Mouse (Mus musculus): ENCODE measurements at regions not wholly inside any gene's neighbourhood (a gene's known extent, or its start where the extent isn't known, plus 50 kb on each side); places are given as distances from the start of the nearest gene placed in this dataset.

GRCm38 (mm10) chr3:156199749-156200467, 361.7 kb upstream of the Negr1 start:
- in situ Hi-C loops (cut with MboI; ENCODE audit: low pct_ligation_motif_present, low pct_unique_long_range_greater_than_20kb, low sequenced_read_pairs) = no loop called here
- no peak for DNase-seq (ENCODE audit: extremely low read depth)
- Histone ChIP-seq H3K79me2 (replicated peaks; ENCODE audit: control insufficient read depth, extremely low read depth, insufficient read depth, poor library complexity, severe bottlenecking) (no peaks in the 10 kb centered on the region), H3K4me1 (ENCODE audit: control insufficient read depth in 1 of 2, insufficient read depth in 2 of 2) (peaks cover 0 to 11% of the 10 kb centered on the region in 2 experiments; a peak in 1 of 4 replicates), H3K9me3 (replicated peaks; ENCODE audit: low read length) (peaks cover 12% of the 10 kb centered on the region), H3K4me3 (replicated peaks in 1 of 3; ENCODE audit: low read depth in 2 of 3, low read length in 2 of 3, poor library complexity in 1 of 3) (no peak overlapping the region), H3K27ac (ENCODE audit: insufficient read depth, low read depth) (no peak overlapping the region), H3K27me3 (replicated peaks) (no peaks in the 10 kb centered on the region), H3K36me3 (replicated peaks in 1 of 2; ENCODE audit: control insufficient read depth in 1 of 2, insufficient read depth in 1 of 2, low read length in 1 of 2) (no peaks in the 10 kb centered on the region), H3K9ac (ENCODE audit: insufficient read depth, low read depth) (no peak overlapping the region), H3K4me2 (ENCODE audit: insufficient read depth, low read depth, poor library complexity, severe bottlenecking) (no peak overlapping the region)
- dilution Hi-C loops (cut with MboI; ENCODE audit: extremely low pct_ligation_motif_present, extremely low pct_unique_long_range_greater_than_20kb, low sequenced_read_pairs) = no loop called here
- TF ChIP-seq TCF12 (IDR thresholded peaks at IDR 0.05; ENCODE audit: low read depth, low read length) = no peak
- TF ChIP-seq GABPA (IDR thresholded peaks at IDR 0.05; ENCODE audit: insufficient replicate concordance, low read depth, low read length) = no peak

GRCm38 (mm10) chr3:156205246-156205645, 356.3 kb upstream of the Negr1 start:
- in situ Hi-C loops (cut with MboI; ENCODE audit: low pct_ligation_motif_present, low pct_unique_long_range_greater_than_20kb, low sequenced_read_pairs) = no loop called here
- TF ChIP-seq PAX5 (IDR thresholded peaks at IDR 0.05; ENCODE audit: low read length) (no peak), MXI1 (IDR thresholded peaks at IDR 0.05; ENCODE audit: low read depth, low read length) (no peak), ZNF384 (IDR thresholded peaks at IDR 0.05; ENCODE audit: low read depth, low read length) (no peak), MEF2A (IDR thresholded peaks at IDR 0.05; ENCODE audit: borderline replicate concordance, low read depth, low read length) (no peak), ZMIZ1 (IDR thresholded peaks at IDR 0.05; ENCODE audit: low read depth, low read length) (no peak), NRF1 (IDR thresholded peaks at IDR 0.05; ENCODE audit: low read depth, low read length) (no peak), JUND (conservative IDR thresholded peaks at IDR 0.05; ENCODE audit: low read depth, low read length) (no peak)
- dilution Hi-C loops (cut with MboI; ENCODE audit: extremely low pct_ligation_motif_present, extremely low pct_unique_long_range_greater_than_20kb, low sequenced_read_pairs) = no loop called here

GRCm38 (mm10) chr3:156208420-156208819, 353.2 kb upstream of the Negr1 start:
- dilution Hi-C loops (cut with MboI; ENCODE audit: extremely low pct_ligation_motif_present, extremely low pct_unique_long_range_greater_than_20kb, low sequenced_read_pairs) (no loop called here), in situ Hi-C loops (cut with MboI; ENCODE audit: low pct_ligation_motif_present, low pct_unique_long_range_greater_than_20kb, low sequenced_read_pairs) (no loop called here)
- no peak overlapping the region for H3K4me3 ChIP-seq (replicated peaks in 1 of 3; ENCODE audit: low read depth in 2 of 3, low read length in 2 of 3, poor library complexity in 1 of 3)
- no peak overlapping the region for H3K4me2 ChIP-seq (ENCODE audit: insufficient read depth, low read depth, poor library complexity, severe bottlenecking)
- no peak overlapping the region for H3K27ac ChIP-seq (ENCODE audit: insufficient read depth, low read depth)
- DNase-seq (ENCODE audit: extremely low read depth) = no peak
- TF ChIP-seq USF1 (IDR thresholded peaks at IDR 0.05; ENCODE audit: low read depth, low read length) = no peak
- no peak for TF ChIP-seq POLR2A (IDR thresholded peaks at IDR 0.05; ENCODE audit: low read depth, low read length)
- TF ChIP-seq MAX (IDR thresholded peaks at IDR 0.05; ENCODE audit: low read length) = no peak
- TF ChIP-seq TCF12 (IDR thresholded peaks at IDR 0.05; ENCODE audit: low read depth, low read length) = no peak
- H3K36me3 ChIP-seq (replicated peaks in 1 of 2; ENCODE audit: control insufficient read depth in 1 of 2, insufficient read depth in 1 of 2, low read length in 1 of 2) = no peaks in the 10 kb centered on the region
- no peak overlapping the region for H3K9ac ChIP-seq (ENCODE audit: insufficient read depth, low read depth)
- peaks cover 10% of the 10 kb centered on the region for H3K9me3 ChIP-seq (replicated peaks; ENCODE audit: low read length)
- no peaks in the 10 kb centered on the region for H3K27me3 ChIP-seq (replicated peaks)
- no peaks in the 10 kb centered on the region for H3K79me2 ChIP-seq (replicated peaks; ENCODE audit: control insufficient read depth, extremely low read depth, insufficient read depth, poor library complexity, severe bottlenecking)
- H3K4me1 ChIP-seq (ENCODE audit: control insufficient read depth in 1 of 2, insufficient read depth in 2 of 2) = no peaks in the 10 kb centered on the region

More at GRCm38 (mm10) chr3:156205246-156205645, 356.3 kb upstream of the Negr1 start:
- peaks cover 9% of the 10 kb centered on the region for H3K9me3 ChIP-seq (replicated peaks; ENCODE audit: low read length)
- H3K27ac ChIP-seq (ENCODE audit: insufficient read depth, low read depth) = no peak overlapping the region
- no peaks in the 10 kb centered on the region for H3K36me3 ChIP-seq (replicated peaks in 1 of 2; ENCODE audit: control insufficient read depth in 1 of 2, insufficient read depth in 1 of 2, low read length in 1 of 2)
- H3K9ac ChIP-seq (ENCODE audit: insufficient read depth, low read depth) = no peak overlapping the region
- H3K27me3 ChIP-seq (replicated peaks) = no peaks in the 10 kb centered on the region
- DNase-seq (ENCODE audit: extremely low read depth) = no peak
- no peak overlapping the region for H3K4me3 ChIP-seq (replicated peaks in 1 of 3; ENCODE audit: low read depth in 2 of 3, low read length in 2 of 3, poor library complexity in 1 of 3)
- H3K4me2 ChIP-seq (ENCODE audit: insufficient read depth, low read depth, poor library complexity, severe bottlenecking) = no peak overlapping the region
- H3K4me1 ChIP-seq (ENCODE audit: control insufficient read depth in 1 of 2, insufficient read depth in 2 of 2) = no peaks in the 10 kb centered on the region
- no peaks in the 10 kb centered on the region for H3K79me2 ChIP-seq (replicated peaks; ENCODE audit: control insufficient read depth, extremely low read depth, insufficient read depth, poor library complexity, severe bottlenecking)

Measured in CH12.LX (cell line).